Mouse (Mus musculus) layer of hippocampus, postnatal 10 days (tissue): ENCODE results near the gene Tnr. TPM values are rescaled to one million over a fixed set of nuclear protein-coding genes. Genes with fewer than 3 reads are reported as not detected.
"Not testable (repeated sequence)": the region's sequence is repeated elsewhere in the genome, so short reads cannot be mapped to it uniquely, and the experiment has no call there.

Source experiments
- DNase-seq, 2 experiments: peaks; one replicate each; pipeline ENCODE4 v3.0.0; 2021; ENCODE audit warnings: low spot score in 2 of 2
- total RNA-seq, 2 experiments: library from RNA; stranded (reverse); gene quantifications; 2 replicates each; pipeline ENCODE4 v1.2.3; 2021

Gene Tnr
- total RNA-seq, 2 experiments from 2014 or later = 104 to 113 TPM

DNA sequence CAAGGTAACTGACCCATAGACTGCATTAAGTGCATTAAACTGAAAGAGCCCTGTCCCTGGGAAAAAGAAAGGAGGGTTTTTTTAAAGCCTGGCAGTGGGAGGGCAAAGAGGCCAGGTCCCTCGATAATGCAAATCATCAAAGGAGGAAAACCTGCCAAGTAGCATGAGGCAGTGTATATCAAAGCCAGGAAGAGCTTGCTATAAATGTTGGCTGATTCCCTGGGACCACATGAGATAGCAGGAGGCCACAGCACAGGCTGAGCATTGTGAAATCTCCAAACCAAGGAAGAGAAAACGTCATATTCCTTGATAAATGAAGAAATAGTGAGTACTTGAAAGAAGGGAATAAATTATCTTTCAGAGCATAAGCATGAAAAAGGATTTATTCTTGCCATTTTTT lies 409.0 kb downstream of the Tnr start:
- no peak for DNase-seq

DNA sequence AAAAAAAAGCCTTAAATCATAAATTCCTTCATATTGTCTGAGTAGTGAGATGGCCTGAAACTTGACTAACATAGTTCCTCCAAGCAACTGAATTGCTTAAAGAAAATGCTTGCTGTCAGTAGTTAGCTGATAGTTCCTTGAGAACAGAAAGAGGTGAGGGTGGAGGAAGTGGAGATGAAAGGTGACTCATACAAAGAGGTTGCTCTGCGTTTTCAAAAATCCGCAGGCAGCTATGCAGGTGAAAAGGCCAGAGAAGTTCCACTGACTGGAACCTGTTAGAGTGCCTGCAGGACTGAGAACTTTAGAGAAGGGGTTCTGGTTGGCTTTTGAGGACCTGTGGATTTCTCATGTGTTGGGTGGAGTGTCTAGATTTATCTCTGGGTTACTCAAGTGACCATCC lies 414.9 kb downstream of the Tnr start:
- no peak for DNase-seq

DNA sequence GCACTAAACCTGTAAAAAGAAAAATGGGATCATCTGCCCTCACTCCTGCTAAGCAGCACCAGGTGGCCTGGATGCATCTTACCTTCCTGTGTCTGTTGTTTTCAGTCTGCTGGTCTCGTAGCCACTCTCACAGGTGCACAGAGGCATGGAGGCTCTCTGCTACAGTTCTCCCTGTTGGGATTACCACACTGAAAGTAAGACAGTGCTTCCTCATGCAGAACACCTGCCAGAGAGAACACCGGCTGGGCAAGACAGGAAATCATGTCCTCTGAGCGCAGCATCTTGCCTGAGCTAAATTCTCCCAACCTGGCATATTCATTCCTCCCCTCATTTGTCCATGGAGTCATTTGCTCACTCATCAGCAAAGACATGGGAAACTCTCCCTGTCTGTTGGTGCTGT lies 415.8 kb downstream of the Tnr start:
- no peak for DNase-seq

DNA sequence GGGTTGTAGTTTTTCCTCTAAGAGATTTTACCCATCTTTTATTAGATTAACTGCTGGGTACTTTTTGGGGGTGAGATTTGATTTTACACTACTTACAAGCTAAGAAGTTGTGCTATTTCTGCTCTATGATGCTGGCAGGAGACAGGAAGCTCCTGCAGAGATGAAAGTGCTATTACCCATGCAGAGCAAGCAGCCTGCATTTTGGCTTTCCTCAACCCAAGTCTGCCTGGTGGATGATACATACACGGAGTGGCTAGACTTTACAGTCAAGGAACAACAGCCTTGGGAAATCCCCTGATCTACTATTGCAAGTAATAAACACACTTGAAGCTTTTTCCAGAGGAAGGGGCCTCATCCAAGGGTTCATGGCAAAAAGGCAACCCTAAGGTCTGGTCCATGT lies 430.0 kb downstream of the Tnr start:
- no peak for DNase-seq

DNA sequence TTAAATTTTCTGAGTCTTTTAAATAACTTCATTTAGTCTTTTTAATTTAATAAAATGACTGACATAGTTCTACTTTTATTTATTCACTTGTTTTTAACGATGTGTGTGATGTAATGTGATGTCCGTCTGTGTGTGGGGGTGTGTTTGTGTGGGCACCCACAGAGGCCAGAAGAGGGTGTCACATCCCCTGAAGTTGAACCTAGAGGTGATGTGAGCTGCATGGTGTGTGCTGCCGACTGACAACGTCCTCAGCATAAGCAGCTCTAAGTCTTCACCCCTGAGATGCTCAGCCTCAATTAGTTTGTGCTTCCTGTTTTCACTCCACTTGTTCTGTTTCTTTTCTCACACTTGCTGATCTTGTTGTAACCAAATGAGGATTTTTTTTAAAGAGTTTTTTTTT lies 439.8 kb downstream of the Tnr start:
- no peak for DNase-seq

DNA sequence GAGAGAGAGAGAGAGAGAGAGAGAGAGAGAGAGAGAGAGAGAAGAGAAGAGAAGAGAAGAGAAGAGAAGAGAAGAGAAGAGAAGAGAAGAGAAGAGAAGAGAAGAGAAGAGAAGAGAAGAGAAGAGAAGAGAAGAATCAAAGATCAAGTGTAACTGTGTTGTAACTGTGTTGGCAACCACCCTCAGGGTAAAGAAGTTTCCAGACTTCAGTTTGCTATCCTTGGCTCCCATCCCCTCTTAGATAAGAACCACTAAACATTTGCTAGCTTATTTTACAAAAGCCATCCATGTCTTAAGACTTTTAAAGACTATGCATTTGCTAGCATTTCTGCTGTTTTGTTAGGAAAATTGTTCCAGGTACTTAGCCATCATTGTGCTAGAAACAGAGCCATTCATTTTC lies 442.7 kb downstream of the Tnr start:
- DNase-seq = not testable (repeated sequence)

DNA sequence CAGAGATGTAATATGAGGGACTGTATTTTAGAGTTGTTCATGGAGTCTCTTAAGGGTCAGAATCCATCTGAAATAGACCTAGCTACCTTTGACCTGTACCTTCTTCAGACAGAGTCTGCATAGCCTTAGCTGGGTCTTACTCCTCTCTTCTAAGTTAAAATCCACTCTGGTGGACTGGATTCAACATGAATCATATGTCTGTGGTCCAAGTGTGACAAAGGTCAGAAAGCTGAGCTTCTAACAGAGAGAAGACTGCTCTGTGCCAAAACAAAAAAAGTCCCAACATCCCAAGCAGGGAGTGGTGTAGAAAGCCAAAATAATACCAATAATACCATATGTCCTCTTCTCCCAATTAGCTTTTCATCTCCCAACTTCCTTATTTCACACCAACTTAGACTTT lies 444.8 kb downstream of the Tnr start:
- DNase-seq = no peak

DNA sequence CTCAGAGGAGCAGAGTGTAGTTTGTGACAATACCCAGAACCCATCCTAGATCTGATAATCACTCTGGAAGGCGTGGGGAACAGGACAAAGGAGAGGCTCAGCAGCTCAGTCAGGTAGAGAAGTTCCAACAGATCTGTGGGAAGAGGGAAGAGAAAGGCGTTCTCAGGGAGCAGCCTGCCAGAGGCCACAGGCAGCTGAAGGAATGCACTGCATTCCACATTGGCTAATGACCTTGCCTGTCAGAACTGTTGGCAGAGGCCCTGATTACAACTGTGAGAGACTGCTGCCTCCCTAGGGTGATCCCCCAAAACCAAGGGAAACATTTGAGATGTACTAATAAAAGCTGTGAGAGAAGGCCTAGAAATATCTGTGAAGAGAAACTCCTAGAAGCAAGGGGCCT lies 454.2 kb downstream of the Tnr start:
- DNase-seq = no peak

DNA sequence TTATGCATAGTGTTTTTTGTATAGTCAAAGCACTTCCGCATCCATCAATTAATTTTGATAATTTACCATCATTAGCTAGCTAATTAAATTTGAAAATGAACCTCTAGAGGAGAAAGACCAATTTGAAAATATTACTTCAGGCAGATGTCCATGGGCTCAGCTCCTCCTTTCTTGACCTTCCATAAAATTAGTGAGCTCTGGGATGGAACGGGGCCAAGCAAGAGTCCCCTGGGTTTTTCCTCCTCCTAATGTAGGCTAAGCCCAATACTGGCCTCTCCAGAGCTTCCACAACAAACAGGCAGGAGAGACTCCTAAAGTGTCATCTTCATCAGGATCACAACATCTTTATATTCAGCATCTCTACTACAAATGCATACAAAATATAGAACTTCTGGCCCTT lies 455.5 kb downstream of the Tnr start:
- DNase-seq = no peak

DNA sequence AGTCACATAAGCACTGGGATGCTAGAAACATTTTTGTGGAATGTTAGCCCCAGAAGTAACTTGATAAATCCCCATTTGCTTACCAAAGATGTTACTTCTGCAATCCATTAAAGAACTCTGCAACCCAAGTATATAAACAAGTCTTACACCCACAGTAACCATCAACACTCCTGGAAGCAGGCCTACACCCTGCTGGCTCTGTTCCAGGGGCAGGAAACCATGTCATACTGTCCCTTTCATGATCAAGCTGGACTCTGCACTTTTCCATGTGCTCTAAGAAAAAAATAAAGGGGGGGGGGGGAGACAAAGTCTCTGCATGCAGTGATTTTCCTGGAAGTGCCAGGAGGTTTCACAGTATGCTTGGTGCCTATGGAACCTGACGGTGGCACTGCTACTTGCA lies 456.8 kb downstream of the Tnr start:
- DNase-seq = no peak
